Mouse (Mus musculus) liver, embryonic 14.5 days (tissue): ENCODE data around the gene Hid1. TPM values are rescaled to one million over a fixed set of nuclear protein-coding genes. Genes with fewer than 3 reads are reported as not detected.
"Not testable (repeated sequence)": the region's sequence is repeated elsewhere in the genome, so short reads cannot be mapped to it uniquely, and the experiment has no call there.

ENCODE experiments used
- ATAC-seq: fragments of 200-750 bp; cut with Nextera tagmentation; 2 replicates; pipeline ENCODE4 v1.8.0; 2017; ENCODE audit warnings: moderate number of reproducible peaks, mild to moderate bottlenecking, moderate library complexity; ENCODE audit not compliant: insufficient read depth
- DNase-seq, 3 experiments: peaks; one replicate each; pipeline ENCODE4 v3.0.0-alpha.2; 2012 to 2013; ENCODE audit warnings: low read depth in 3 of 3, low spot score in 3 of 3
- H3K27ac ChIP-seq: fragments of 300-500 bp; sonication (generic); 2 replicates; pipeline ENCODE4 v1.5.1; 2014; ENCODE audit warnings: moderate library complexity, mild to moderate bottlenecking, control low read depth, inconsistent platforms
- H3K27me3 ChIP-seq: fragments of 300-500 bp; sonication (generic); 2 replicates; pipeline ENCODE4 v1.6.1; 2014; ENCODE audit warnings: mild to moderate bottlenecking, low read length, moderate library complexity; ENCODE audit not compliant: control insufficient read depth, insufficient read depth
- H3K36me3 ChIP-seq: fragments of 300-500 bp; sonication (generic); replicated peaks from 2 replicates; pipeline ENCODE4 v1.6.1; 2014; ENCODE audit warnings: low read depth; ENCODE audit not compliant: control insufficient read depth, insufficient read depth
- H3K4me1 ChIP-seq, 2 experiments: fragments of 200-500 bp in 1 of 2; fragments of 300-500 bp in 1 of 2; sonication (generic) in 1 of 2; replicated peaks; 2 replicates each; pipeline ENCODE4 v1.6.1; 2012 to 2014; ENCODE audit warnings: antibody characterized with exemption in 1 of 2, inconsistent platforms in 1 of 2, low read length in 1 of 2; ENCODE audit not compliant: control insufficient read depth in 2 of 2, insufficient read depth in 2 of 2
- H3K4me2 ChIP-seq: fragments of 300-500 bp; sonication (generic); 2 replicates; pipeline ENCODE4 v1.6.1; 2014; ENCODE audit warnings: low read depth, mild to moderate bottlenecking, control low read depth, moderate library complexity
- H3K4me3 ChIP-seq, 2 experiments: fragments of 200-500 bp in 1 of 2; fragments of 300-500 bp in 1 of 2; sonication (generic) in 1 of 2; 2 replicates each; pipeline ENCODE4 v1.5.1; 2012 to 2014; ENCODE audit warnings: low read depth in 2 of 2, low read length in 2 of 2, mild to moderate bottlenecking in 2 of 2, control low read depth in 1 of 2, inconsistent platforms in 1 of 2, moderate library complexity in 1 of 2; ENCODE audit not compliant: insufficient read depth in 1 of 2
- H3K9ac ChIP-seq: fragments of 300-500 bp; sonication (generic); replicated peaks from 2 replicates; pipeline ENCODE4 v1.6.1; 2014; ENCODE audit warnings: mild to moderate bottlenecking, control low read depth, moderate library complexity
- H3K9me3 ChIP-seq: fragments of 300-500 bp; sonication (generic); 2 replicates; pipeline ENCODE4 v1.6.1; 2016; ENCODE audit warnings: low read length, mixed read lengths; ENCODE audit not compliant: control insufficient read depth
- CTCF ChIP-seq: IDR thresholded peaks from 2 replicates; pipeline ENCODE4 v1.5.1; 2016; ENCODE audit warnings: antibody characterized with exemption, low read depth, control low read depth
- EP300 ChIP-seq: IDR thresholded peaks from 2 replicates; pipeline ENCODE4 v1.6.1; 2016; ENCODE audit warnings: antibody characterized with exemption, low read depth
- WGBS: fragments of 180-500 bp; shearing (Covaris S2); extraction: QIAGEN DNeasy Blood & Tissue Kit; methylation state at CpG from one replicate; pipeline ENCODE4 v1.1.7; 2014; ENCODE audit not compliant: insufficient replicate concordance; 5-methylcytosine and 5-hydroxymethylcytosine counted together
- polyA plus RNA-seq, 2 experiments: library from polyadenylated mRNA; depleted of rRNA in 1 of 2; stranded (reverse) in 1 of 2; unstranded in 1 of 2; fragments of >200 nt; fragmentation: Nextera tagmentation in 1 of 2; extraction: Ambion mirVana in 1 of 2; gene quantifications; 2 replicates each; pipeline versions ENCODE4 v1.2.1 to v1.2.3; 2012 to 2014

The Hid1 gene
- polyA plus RNA-seq, 2 experiments = 0.50 to 0.59 TPM

GRCm38 (mm10) chr11:115391358-115391757, 23.8 kb upstream of the Hid1 start:
- ATAC-seq (no peak), DNase-seq (no peak)
- TF ChIP-seq EP300 (no peak), CTCF (no peak)
- H3K4me3 ChIP-seq = no peak overlapping the region
- H3K9me3 ChIP-seq = no peaks in the 10 kb centered on the region
- no peaks in the 10 kb centered on the region for H3K36me3 ChIP-seq
- H3K4me2 ChIP-seq = no peak overlapping the region
- H3K27me3 ChIP-seq = no peaks in the 10 kb centered on the region; the same call in 1 of the 2 replicates
- H3K4me1 ChIP-seq = no peaks in the 10 kb centered on the region
- 72% methylated on average over 7 of the region's 7 CpGs for WGBS
- no peak overlapping the region for H3K9ac ChIP-seq
- H3K27ac ChIP-seq = no peak overlapping the region

- H3K4me2 ChIP-seq, H3K36me3 ChIP-seq, H3K4me1 ChIP-seq, H3K9ac ChIP-seq, DNase-seq, H3K9me3 ChIP-seq, ATAC-seq, H3K4me3 ChIP-seq, H3K27ac ChIP-seq: not testable (repeated sequence)
- 75% methylated on average over 3 of the region's 3 CpGs for WGBS
- peaks cover 25% of the 10 kb centered on the region for H3K27me3 ChIP-seq
Measured at GRCm38 (mm10) chr11:115386859-115387258, 19.3 kb upstream of the Hid1 start.

- Histone ChIP-seq H3K27ac (no peak overlapping the region), H3K4me2 (no peak overlapping the region), H3K36me3 (no peaks in the 10 kb centered on the region), H3K9me3 (no peaks in the 10 kb centered on the region), H3K27me3 (peaks cover 41% of the 10 kb centered on the region), H3K9ac (no peak overlapping the region), H3K4me1 (no peaks in the 10 kb centered on the region; a peak in 1 of 4 replicates), H3K4me3 (no peak overlapping the region)
- ATAC-seq (no peak), DNase-seq (no peak)
- no peak for TF ChIP-seq EP300
- TF ChIP-seq CTCF = no peak
- 57% methylated on average over 5 of the region's 5 CpGs for WGBS
Measured at GRCm38 (mm10) chr11:115384587-115384986, 17.0 kb upstream of the Hid1 start.

GRCm38 (mm10) chr11:115383701-115384474, 16.3 kb upstream of the Hid1 start:
- H3K27me3 ChIP-seq = peaks cover 41% of the 10 kb centered on the region
- no peaks in the 10 kb centered on the region; a peak in 1 of 4 replicates for H3K4me1 ChIP-seq
- WGBS = 48% methylated on average over 16 of the region's 16 CpGs
- ATAC-seq = no peak
- H3K9me3 ChIP-seq = no peaks in the 10 kb centered on the region
- H3K4me3 ChIP-seq = no peak overlapping the region
- no peak overlapping the region for H3K9ac ChIP-seq
- no peak overlapping the region for H3K4me2 ChIP-seq
- TF ChIP-seq CTCF (no peak), EP300 (no peak)
- H3K27ac ChIP-seq = no peak overlapping the region
- H3K36me3 ChIP-seq = no peaks in the 10 kb centered on the region
- DNase-seq = no peak

- Histone ChIP-seq H3K27ac (no peak overlapping the region), H3K4me1 (no peaks in the 10 kb centered on the region; a peak in 1 of 4 replicates), H3K9ac (no peak overlapping the region), H3K4me2 (peak overlapping the region; percentile 44; the same call in 1 of the 2 replicates), H3K9me3 (no peaks in the 10 kb centered on the region), H3K4me3 (no peak overlapping the region), H3K27me3 (peaks cover 41% of the 10 kb centered on the region), H3K36me3 (no peaks in the 10 kb centered on the region)
- DNase-seq (no peak), ATAC-seq (no peak)
- no peak for TF ChIP-seq CTCF
- TF ChIP-seq EP300 = no peak
- WGBS = 30% methylated on average over 5 of the region's 5 CpGs
Measured at GRCm38 (mm10) chr11:115382891-115383290, 15.3 kb upstream of the Hid1 start.
